Mouse (Mus musculus) left cerebral cortex, postnatal 25 days (tissue): ENCODE data around the gene Sars2. TPM values are rescaled to one million over a fixed set of nuclear protein-coding genes. Genes with fewer than 3 reads are reported as not detected.

ENCODE experiments used
- DNase-seq, 2 experiments: peaks; one replicate each; pipeline ENCODE4 v3.0.0; 2022; ENCODE audit warnings: low spot score in 2 of 2, mixed read lengths in 1 of 2
- intact Hi-C: fragments of 180-260 bp; cut with DNase I; formaldehyde crosslinking; loops from one replicate; pipeline ENCODE4 v1.15.1; 2025
- total RNA-seq, 2 experiments: library from RNA; stranded (reverse); gene quantifications; 2 replicates each; pipeline ENCODE4 v1.2.3; 2021

The Sars2 gene
- total RNA-seq, 2 experiments from 2014 or later = 13.1 to 14.4 TPM

DNA sequence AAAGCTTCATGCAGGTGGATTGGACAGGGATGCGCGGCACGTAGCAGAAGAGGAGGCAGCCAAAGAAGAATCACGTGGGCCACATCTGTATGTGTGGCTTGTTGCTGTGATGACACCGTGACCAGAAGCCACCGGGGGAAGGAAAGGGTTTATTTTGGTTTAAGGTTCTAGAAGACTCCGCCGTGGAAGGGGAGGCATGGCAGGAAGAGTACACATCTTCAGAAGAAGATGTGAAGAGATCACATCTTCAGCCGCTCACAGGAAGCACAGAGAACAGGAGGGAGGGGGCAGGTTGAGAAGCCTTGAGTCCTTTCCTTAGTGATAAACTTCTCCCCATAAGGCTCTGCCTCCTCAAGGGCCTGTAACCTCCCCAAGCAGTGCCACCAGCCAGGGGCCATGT lies 58.2 kb downstream of the Sars2 start:
- no peak for DNase-seq
- intact Hi-C loops = loop anchor here (5.0 kb wide), 1 partner anchor 242 kb away; no protein-coding TSS in a partner anchor

- no peak for DNase-seq
- intact Hi-C loops = no loop called here
Observed at GRCm38 (mm10) chr7:28801451-28801850, 59.7 kb downstream of the Sars2 start.

- no peak for DNase-seq
- intact Hi-C loops = no loop called here
Observed at GRCm38 (mm10) chr7:28801901-28802670, 60.3 kb downstream of the Sars2 start.

GRCm38 (mm10) chr7:28802846-28803588 lies 61.2 kb downstream of the Sars2 start:
- intact Hi-C loops = no loop called here
- peak in 1 of 2 experiments; percentile 75 for DNase-seq

Other genes with a start within 250 kb of the Sars2 start
- gene Ifnl2, start 231.5 kb upstream of the Sars2 start, total RNA-seq = not detected
- not detected for gene Ifnl3, start 219.2 kb upstream of the Sars2 start, total RNA-seq
- gene Sycn, start 201.1 kb upstream of the Sars2 start, total RNA-seq = not detected
- gene Nccrp1, start 194.7 kb upstream of the Sars2 start, total RNA-seq = under 1 TPM; 0.46 to 0.50 TPM
- gene Samd4b, start 143.8 kb upstream of the Sars2 start, total RNA-seq = 10 to 100 TPM; 65.2 to 68.7 TPM
- 1 to 10 TPM; 8.1 to 8.3 TPM for gene Pak4, start 143.8 kb upstream of the Sars2 start, total RNA-seq
- 1 to 10 TPM; 1.1 to 1.6 TPM for gene Acp7, start 110.7 kb upstream of the Sars2 start, total RNA-seq
- 10 to 100 TPM; 21.6 to 21.8 TPM for gene Fbxo27, start 49.1 kb upstream of the Sars2 start, total RNA-seq
- gene Fbxo17, start 25.2 kb upstream of the Sars2 start, total RNA-seq = 1 to 10 TPM in 1 of 2 experiments, under 1 TPM in 1; 0.76 to 1.3 TPM
- 10 to 100 TPM; 60.3 to 67.4 TPM for gene Mrps12, start 172 bp upstream of the Sars2 start, total RNA-seq
- 1 to 10 TPM in 1 of 2 experiments, under 1 TPM in 1; 0.92 to 1.2 TPM for gene Ccer2, start 14.2 kb downstream of the Sars2 start, total RNA-seq
- 100 to 1,000 TPM; 151 to 166 TPM for gene Sirt2, start 24.7 kb downstream of the Sars2 start, total RNA-seq
- gene Nfkbib, start 25.5 kb downstream of the Sars2 start, total RNA-seq = 10 to 100 TPM; 34.2 to 37.7 TPM
- gene Rinl, start 47.0 kb downstream of the Sars2 start, total RNA-seq = 1 to 10 TPM; 2.4 to 2.9 TPM
- gene Hnrnpl, start 66.5 kb downstream of the Sars2 start, total RNA-seq = 100 to 1,000 TPM; 375 to 411 TPM
- 10 to 100 TPM; 41.5 to 46.6 TPM for gene Ech1, start 83.2 kb downstream of the Sars2 start, total RNA-seq
- gene Lgals4, start 91.9 kb downstream of the Sars2 start, total RNA-seq = 1 to 10 TPM; 2.2 to 2.7 TPM
- under 1 TPM in 1 of 2 experiments, not detected in 1; 0.50 TPM for gene Lgals7, start 121.9 kb downstream of the Sars2 start, total RNA-seq
- gene Capn12, start 139.4 kb downstream of the Sars2 start, total RNA-seq = under 1 TPM; 0.32 to 0.66 TPM
- gene Actn4, start 220.3 kb downstream of the Sars2 start, total RNA-seq = 100 to 1,000 TPM; 190 to 202 TPM
- gene Eif3k, start 239.9 kb downstream of the Sars2 start, total RNA-seq = 100 to 1,000 TPM; 175 to 185 TPM
- gene Map4k1, start 240.1 kb downstream of the Sars2 start, total RNA-seq = 1 to 10 TPM; 1.7 to 1.8 TPM